Mouse (Mus musculus) heart, adult 2 months (tissue): Measurements from ENCODE around the gene Cd38.

Source experiments
- CTCF ChIP-seq: fragments of 200-600 bp; IDR thresholded peaks from 2 replicates; pipeline ENCODE4 v1.8.1; 2022; ENCODE audit warnings: antibody characterized with exemption, mild to moderate bottlenecking, moderate library complexity
- EP300 ChIP-seq: fragments of 200-500 bp; IDR thresholded peaks from 2 replicates; pipeline ENCODE4 v1.6.1; 2011; ENCODE audit warnings: low read depth, low read length, control low read depth; ENCODE audit not compliant: insufficient read depth
- POLR2A ChIP-seq: fragments of 200-500 bp; IDR thresholded peaks from 2 replicates; pipeline ENCODE4 v1.6.1; 2011; ENCODE audit warnings: mild to moderate bottlenecking, low read depth, low read length, control low read depth; ENCODE audit not compliant: insufficient read depth

DNA sequence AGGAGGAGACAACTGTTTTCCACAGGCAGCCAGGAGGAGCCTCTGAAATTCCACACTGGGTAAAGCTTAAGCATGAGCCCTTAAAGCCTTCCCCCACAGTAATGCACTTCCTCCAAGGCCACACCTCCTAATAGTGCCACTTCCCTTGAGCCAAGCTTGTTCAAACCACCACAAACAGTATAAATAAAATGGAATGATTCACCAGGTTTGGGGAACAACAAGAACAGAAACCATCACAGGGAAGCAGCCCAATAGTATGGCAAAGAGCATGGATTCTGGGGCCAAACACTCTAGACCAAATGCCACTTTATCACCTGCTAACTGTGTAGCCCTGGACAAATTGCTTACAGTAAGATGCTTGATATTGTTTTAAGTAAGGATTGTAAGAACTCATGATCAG is 20.8 kb upstream of the Cd38 start:
- TF ChIP-seq CTCF, result no peak
- TF ChIP-seq POLR2A, result no peak
- no peak for TF ChIP-seq EP300
